Comparison of ENCODE assay signal across 9 mouse cellular contexts in the genomic region with DNA sequence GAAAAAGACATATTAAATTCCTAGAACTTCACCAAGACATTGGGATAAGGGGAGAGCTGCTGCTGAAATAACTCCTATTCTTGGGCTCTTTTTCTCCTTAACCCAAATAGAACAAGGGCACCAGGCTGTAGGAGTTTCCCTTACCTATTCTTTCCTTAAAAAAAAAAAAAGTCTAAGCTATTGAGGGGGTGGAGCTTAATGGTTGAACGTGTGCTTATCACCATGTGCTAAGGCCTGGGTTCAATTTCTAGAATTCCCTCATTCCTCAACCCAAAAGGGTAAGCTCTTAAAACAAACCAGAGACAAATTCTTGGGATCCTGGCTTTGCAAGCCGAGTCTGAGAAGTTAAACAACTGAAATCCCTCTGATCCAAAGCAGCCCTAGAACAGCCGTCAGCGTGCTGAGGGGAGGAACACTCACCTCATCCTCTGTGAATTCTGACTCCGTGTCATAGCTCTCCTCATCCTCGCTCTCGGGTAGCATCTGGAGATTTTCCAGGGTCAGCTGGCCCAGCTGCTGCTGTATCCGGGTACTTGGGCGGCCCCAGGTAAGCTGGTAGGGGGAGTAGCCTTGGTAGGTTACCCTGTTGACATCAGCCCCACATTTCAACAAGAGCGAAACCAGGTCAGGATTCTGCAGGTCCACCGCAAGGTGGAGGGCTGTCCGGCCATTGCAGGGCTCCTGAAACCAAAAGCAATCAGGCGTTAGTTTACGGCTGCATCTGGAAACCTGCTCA. TPM values are rescaled to one million over a fixed set of nuclear protein-coding genes. Genes with fewer than 3 reads are reported as not detected.
DNase-seq lines count a peak whose midpoint lies in the region; ATAC-seq lines count a peak whose summit lies in the region.
"Had no signal": no experiment of that assay in that cellular context is flagged by ENCODE, and none has a peak within 500 bp of the region (broad histone marks: within the 10 kb centered on the region; RNA-seq: fewer than 3 reads in every experiment).

No protein-coding gene starts in this region.

- H3K79me2 ChIP-seq in macrophage (ENCODE audit: inconsistent target), result peaks cover 26% of the 10 kb centered on the region

- H3K9ac ChIP-seq in kidney, embryonic 16.5 days (replicated peaks; ENCODE audit: low read length), result peak overlapping the region; percentile 37; the same call in 1 of the 2 replicates

- no peaks in the 10 kb centered on the region for H3K27me3 ChIP-seq in kidney, embryonic 16.5 days (ENCODE audit: insufficient read depth, low read length)

- H3K4me1 ChIP-seq in kidney, embryonic 16.5 days (ENCODE audit: insufficient read depth, low read length), result peaks cover 31% of the 10 kb centered on the region
- H3K4me1 ChIP-seq in brown adipose tissue, adult 24 weeks (ENCODE audit: control insufficient read depth, insufficient read depth, insufficient read length, low read length), result peaks cover 30% of the 10 kb centered on the region

- peaks cover 28% of the 10 kb centered on the region for H3K36me3 ChIP-seq in kidney, embryonic 16.5 days (ENCODE audit: insufficient read depth, low read length)
- H3K36me3 ChIP-seq in macrophage (ENCODE audit: inconsistent target), result no peaks in the 10 kb centered on the region; the same call in 1 of the 2 replicates

- peak overlapping the region; percentile 75 for H3K4me2 ChIP-seq in kidney, embryonic 16.5 days (replicated peaks; ENCODE audit: low read depth, low read length)

- H3K27ac ChIP-seq in kidney, embryonic 16.5 days (ENCODE audit: low read length), result no peak overlapping the region
- peak overlapping the region; percentile 99 for H3K27ac ChIP-seq in brown adipose tissue, adult 24 weeks (replicated peaks; ENCODE audit: low read depth, low read length)
- peak overlapping the region; percentile 92 for H3K27ac ChIP-seq in macrophage

- H3K9me3 ChIP-seq in kidney, embryonic 16.5 days (ENCODE audit: low read length), result no peaks in the 10 kb centered on the region

- 84% methylated on average over 14 of the region's 14 CpGs for WGBS in kidney, embryonic 16.5 days
- 90% methylated on average over 14 of the region's 14 CpGs for WGBS in macrophage (ENCODE audit: missing documents)

- ATAC-seq in CD4-positive, CD25-positive, alpha-beta regulatory T cell, adult 4 months, result no peak
- no peak for ATAC-seq in kidney, embryonic 16.5 days (ENCODE audit: low FRiP score, low TSS enrichment)
- ATAC-seq: forebrain, embryonic 16.5 days had no signal

- peak; percentile 62 for DNase-seq in CD4-positive, CD25-positive, alpha-beta regulatory T cell, adult 2 months (ENCODE audit: low read depth, low spot score)
- no peak for DNase-seq in kidney, postnatal 4 days
- DNase-seq in yolk sac, embryonic 10.5 days (ENCODE audit: low spot score), result no peak
- DNase-seq in left cerebral cortex, adult 11 months (ENCODE audit: low spot score), result no peak

- peak overlapping the region; percentile 92 for H3K4me3 ChIP-seq in kidney, embryonic 16.5 days (ENCODE audit: low read length)
- H3K4me3 ChIP-seq in brown adipose tissue, adult 24 weeks (ENCODE audit: insufficient read depth, low read depth, low read length), result peak overlapping the region; percentile 92
- peak overlapping the region; percentile 67 for H3K4me3 ChIP-seq in macrophage (ENCODE audit: inconsistent target)

RNA-seq across cellular contexts. Expression of gene Nfkbia, which starts 2.3 kb away (rescaled TPM):
- polyA plus RNA-seq in CD4-positive, CD25-positive, alpha-beta regulatory T cell, adult 4 months (2017; shearing (Covaris generic)), result 100 to 1,000 TPM; 643 to 660 TPM
- polyA plus RNA-seq in kidney, embryonic 16.5 days (2015; fragmentation: Nextera tagmentation; extraction: Ambion mirVana), result 84.8 and 94.7 TPM in 2 replicates
- polyA plus RNA-seq in brown adipose tissue, adult 24 weeks (2012; ENCODE audit: insufficient read depth, insufficient read length, missing spikeins), result 29.4 and 35.2 TPM in 2 replicates
- 1,000 to 10,000 TPM in 13 of 26 experiments, 100 to 1,000 TPM in 11, 10 to 100 TPM in 2; 42.1 to 2,520 (median 1,089) TPM for total RNA-seq in macrophage (2018; cell fraction: chromatin; rRNA removed)
- total RNA-seq in macrophage (2018; cell fraction: cytosol; rRNA removed), result 1,000 to 10,000 TPM in 14 of 26 experiments, 100 to 1,000 TPM in 10, 10 to 100 TPM in 2; 49.8 to 3,343 (median 1,043) TPM
- total RNA-seq in macrophage (2018; cell fraction: nucleus; rRNA removed), result 1,000 to 10,000 TPM in 19 of 26 experiments, 100 to 1,000 TPM in 6, 10 to 100 TPM in 1; 39.2 to 3,429 (median 1,688) TPM
- 33.4 to 92.7 TPM (median 64.6 TPM) in 3 replicates for polyA plus RNA-seq in macrophage (2018)
